Mouse (Mus musculus) G1E (cell line): ENCODE results near the gene Olfr1055.

ENCODE experiments used
- CTCF ChIP-seq: IDR thresholded peaks from 2 replicates; pipeline ENCODE4 v1.5.1; 2012; ENCODE audit warnings: low read depth, low read length, inconsistent platforms, mixed read lengths
- GATA1 ChIP-seq: IDR thresholded peaks from 2 replicates; pipeline ENCODE4 v1.6.1; 2012; ENCODE audit warnings: borderline replicate concordance, low read length, inconsistent platforms, mixed read lengths
- GATA2 ChIP-seq: IDR thresholded peaks from 2 replicates; pipeline ENCODE4 v1.6.1; 2012; ENCODE audit warnings: low read depth, low read length, inconsistent platforms, borderline replicate concordance
- TAL1 ChIP-seq: conservative IDR thresholded peaks from 2 replicates; pipeline ENCODE4 v1.6.1; 2012; ENCODE audit warnings: low read depth, low read length, inconsistent platforms, mixed read lengths

DNA sequence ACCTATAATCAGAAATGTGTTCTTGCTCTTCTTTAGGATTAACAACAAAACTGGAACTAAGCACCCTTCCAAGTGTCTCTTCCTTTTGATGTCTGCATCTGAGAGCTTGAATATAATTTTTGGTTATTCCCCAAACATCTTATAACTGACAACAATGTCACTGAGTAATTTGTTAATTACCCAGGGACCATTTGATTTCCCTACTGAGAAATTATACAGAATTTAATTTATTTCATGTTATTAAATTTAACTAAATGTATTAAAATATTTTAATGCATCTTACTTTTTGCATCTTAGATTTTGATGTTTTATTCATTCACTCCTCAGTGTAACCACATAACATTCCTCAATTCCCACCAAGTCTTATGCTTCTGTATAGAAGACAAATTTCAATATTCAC lies 12.3 kb upstream of the Olfr1055 start, which contains the start of gene Olfr1056:
- TF ChIP-seq CTCF (no peak), GATA1 (no peak), TAL1 (no peak), GATA2 (no peak)
